Mouse (Mus musculus): ENCODE data around the gene 4931422A03Rik.
A peak's percentile ranks its signal among the peaks of the same experiment; 100 is the strongest.

The 4931422A03Rik gene

DNA sequence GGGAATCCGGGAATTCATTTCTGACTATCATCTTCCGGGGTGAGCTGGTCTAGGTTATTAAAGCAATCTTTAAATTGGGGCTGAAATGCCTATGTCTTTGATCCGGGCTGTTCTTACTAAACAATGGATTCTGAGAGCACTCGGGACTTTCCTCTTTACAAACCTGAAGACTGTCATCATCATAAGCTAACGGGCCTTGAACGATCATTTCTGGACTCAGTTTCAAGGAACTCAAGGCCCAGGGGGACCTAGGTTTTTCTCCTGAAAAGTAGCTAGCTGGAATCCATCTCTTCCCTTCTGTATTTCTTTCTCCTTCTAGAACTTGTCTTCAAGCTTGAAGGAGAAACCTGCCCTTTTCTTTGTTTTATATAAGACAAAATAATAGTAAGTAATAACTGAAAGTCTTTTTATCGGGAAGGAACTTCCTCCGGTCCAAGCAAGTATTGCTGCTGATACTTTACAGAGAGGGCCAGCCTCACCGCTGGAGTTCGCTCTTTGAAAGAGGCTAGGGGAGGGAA lies 59.2 kb downstream of the 4931422A03Rik start:
- DNase-seq, result no peak

DNA sequence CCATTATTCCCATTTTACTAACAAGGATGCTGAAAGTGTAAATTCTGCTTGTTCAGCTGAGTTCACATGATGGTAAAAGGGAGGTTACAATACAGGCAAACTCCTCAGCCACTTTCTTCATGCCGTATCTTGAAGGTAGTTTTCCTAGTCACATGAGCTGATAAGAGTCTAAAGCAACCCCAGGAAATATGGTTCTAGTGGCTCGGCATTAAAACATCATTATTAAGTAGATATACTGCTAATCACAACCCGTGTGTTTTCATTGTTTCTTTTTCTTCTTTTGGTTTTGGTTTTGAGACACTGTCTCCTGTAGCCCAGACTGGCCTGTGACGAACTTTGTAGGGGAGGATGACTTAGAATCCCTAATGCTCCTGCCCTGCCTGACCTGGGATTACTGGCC lies 60.0 kb downstream of the 4931422A03Rik start:
- DNase-seq, result no peak

DNA sequence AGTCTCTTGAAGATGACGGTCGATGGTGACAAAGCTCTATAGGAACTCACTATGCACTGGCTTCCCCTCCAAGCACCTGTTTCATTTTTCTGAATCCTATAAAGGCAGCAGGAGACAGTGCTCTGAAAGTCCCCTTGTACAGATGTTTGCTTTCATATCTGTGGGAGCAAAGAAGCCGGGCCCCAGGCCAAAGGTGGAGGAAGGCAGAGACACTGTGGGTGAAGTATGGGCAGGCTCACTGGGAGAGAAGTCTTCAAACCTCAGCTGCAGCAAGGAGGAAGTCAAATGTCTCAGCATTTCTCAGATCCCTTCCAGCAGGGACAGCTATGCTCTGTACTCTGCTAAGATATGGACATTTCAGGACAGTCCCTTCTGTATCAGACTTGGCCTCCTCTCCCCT lies 62.8 kb downstream of the 4931422A03Rik start:
- no peak for DNase-seq

DNA sequence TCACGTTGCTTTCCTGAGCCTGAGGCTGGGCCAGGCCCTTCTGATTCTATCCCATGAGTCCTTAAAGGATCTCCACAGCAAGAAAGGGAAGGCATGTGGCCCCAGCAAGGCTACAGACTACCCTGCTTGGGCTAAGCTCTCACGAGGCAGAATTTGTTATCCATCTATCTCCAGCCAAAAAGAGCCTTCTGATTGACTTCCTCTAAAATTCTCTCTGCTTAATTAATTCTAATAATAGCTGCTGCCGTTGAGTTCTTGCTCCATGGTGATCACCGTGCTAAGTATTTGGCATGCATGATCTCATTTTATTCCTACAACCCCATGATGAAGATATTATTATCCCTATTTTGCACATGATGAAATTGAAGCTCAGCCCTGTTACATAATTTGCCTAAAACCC lies 65.8 kb downstream of the 4931422A03Rik start:
- no peak for DNase-seq

DNA sequence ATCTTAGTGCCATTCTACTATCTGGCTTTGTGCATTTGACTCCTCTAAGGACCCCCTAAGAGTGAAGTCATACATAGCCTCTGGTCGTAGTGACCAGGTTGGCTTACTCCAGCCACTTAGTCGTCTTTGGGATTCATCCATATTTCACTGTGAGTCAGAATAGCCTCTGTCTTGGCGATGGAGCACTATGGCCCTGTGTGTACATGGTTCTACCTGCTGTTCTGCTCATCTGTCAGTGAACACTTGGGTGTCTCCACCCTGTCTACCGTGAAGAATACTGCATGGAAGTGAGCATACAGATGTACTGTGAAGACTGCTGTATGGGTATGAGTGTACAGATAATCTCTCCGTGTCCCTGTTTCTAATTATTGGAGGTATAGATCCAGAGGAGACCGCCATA lies 68.6 kb downstream of the 4931422A03Rik start:
- no peak for DNase-seq

DNA sequence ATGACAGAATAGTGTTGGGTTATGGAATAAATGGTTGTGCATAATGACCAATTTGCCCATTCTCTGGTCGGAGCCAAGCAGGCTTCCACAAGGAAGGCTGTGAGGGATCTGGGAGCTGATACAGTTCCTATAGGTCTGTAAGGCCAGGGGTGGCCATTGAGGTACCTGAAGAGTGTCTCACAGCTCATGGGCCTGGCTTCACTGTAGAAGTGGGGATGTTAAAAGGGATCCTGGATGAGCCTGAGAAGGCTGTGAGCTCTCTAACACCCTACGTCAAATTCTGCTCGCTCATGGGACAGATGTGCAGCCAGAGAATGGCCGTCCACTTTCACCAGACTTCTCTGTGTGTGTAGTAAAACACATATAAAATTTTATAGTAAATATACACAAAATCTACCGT lies 69.1 kb downstream of the 4931422A03Rik start:
- DNase-seq, result no peak

DNA sequence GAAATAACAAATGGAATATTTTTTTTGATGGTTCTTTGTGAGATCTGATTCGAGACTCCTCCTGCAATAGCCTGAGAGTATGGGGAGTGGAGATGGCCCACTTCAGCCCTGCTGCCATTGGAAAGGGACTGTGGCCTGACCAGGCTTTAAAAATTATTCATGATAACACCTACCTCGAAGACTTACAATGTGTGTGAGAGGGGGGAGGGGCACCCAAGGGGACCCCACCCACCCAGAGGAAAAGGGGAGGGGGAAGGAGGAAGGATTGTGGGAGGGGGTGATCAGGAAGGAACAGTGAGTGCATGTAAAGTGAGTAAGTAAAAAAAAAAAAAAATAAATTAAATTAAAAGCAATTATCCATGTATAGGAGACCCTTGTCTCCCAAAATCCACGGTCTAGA lies 69.5 kb downstream of the 4931422A03Rik start:
- no peak for DNase-seq

DNA sequence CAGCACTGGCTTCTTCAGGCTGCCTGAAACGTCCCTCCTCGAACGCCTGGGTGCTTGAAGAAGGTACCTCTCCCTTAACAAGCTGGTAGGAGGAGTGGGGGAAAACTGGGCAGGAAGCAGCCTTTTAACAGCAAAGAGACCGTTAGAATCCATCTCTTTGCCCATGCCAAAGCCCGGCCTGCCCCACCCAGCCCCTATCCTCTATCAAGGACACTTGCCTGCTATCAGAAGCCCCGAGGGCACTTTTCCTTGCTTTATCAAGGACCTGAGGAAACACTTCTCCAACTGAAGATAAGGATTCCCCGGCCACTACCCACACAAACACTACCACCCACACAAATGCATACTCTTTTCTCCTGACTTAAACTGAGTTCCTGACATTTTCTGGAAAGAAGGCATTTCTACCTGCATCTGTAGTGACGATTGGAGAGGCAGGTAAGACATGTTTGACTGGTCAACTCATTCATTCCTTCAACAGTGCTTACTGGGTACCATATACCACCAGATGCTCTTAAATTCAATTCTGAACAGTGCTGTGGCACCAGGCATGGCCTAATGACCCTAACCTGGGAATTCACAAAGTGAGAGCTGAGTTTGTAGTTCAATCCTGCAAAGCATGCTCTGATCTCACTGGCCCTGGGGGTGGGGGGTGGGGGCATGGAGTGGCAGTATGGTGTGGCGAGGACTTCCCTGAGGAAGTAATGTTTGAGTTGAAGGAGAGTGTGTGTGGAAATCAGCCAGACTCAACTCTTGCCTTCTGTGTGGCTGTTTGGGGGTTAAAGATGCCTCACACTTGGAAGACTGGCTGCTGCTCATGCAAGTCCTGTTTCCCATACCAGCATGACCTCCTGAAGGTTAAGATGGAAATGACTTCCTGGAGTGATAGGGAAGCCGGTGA lies 70.3 kb downstream of the 4931422A03Rik start, which contains the start of gene Lmo2:
Lmo2 (plus strand) TSS at position 338 of the 898 bp plus-strand sequence.
- DNase-seq, result no peak

DNA sequence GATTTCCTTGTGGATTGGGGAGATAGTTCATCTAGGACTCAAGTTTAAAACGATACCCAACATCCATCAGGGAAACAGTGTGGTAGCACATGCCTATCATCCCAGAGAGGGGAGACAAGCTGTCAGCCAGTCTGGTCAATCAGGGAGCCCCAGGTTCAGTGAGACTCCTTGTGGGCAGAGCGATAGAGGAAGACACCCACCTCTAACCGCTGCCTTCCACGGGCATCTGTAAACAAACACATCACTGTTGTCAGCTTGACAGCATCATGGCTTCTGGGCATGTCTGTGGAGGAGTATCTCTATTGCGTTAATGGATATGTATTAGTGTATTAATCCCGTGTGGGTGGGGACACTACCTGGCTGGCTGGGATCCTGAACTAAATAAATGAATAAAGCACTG lies 71.3 kb downstream of the 4931422A03Rik start:
- no peak for DNase-seq

DNA sequence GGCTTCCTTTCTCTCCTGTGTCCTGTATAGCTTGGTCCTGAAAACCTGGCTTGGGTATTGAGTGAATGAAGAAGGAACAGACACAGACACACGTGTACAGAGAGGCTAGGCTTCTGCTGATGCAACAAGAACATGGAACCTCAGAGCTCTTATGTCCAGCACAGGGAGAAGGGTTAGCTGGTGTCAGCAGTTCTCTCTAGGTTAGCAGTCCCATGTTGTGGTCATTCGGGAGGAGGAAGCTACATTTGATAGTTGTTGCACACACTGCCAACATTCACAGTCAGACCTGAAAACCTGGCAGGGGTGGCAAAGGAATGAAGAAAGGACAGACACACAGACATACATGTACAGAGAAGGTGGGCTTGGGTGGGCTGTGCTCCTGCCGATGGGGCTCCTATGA lies 72.4 kb downstream of the 4931422A03Rik start:
- no peak for DNase-seq

DNA sequence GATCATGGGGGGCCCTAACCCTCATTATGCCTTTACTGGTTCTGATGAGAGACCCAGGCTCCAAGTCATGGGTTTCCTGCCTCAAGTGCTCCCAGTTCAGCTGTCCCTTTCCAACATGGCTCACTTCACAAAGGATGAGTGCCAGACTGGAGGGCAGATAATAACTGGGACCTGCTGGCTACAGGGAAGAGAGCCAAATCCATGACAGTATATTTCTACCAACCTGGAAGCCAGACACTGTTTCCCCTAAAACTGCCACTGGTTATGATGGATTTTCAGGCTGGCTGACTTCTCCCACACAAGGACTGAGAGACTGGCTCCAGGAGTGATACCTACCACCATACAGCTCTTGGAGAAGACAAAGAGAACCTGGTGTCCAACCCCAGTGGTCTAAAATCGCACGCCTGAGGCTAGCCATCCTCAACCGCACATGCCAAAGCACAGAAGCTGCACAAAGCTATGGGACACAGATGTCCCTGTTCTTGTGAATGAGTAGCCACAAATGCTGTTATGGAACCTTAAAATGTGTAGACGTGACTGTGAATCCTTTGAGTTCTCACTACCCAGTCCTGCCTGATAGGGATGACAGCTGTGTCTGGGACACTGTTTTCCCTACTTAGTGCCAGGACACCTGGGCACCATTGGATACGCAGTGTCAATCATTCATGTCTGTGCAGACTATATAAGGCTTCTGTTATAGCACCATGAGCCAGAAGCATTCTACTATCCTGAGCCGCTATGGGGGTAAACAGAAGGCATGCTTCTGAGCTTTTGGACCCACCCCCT lies 74.9 kb downstream of the 4931422A03Rik start:
- no peak for DNase-seq

DNA sequence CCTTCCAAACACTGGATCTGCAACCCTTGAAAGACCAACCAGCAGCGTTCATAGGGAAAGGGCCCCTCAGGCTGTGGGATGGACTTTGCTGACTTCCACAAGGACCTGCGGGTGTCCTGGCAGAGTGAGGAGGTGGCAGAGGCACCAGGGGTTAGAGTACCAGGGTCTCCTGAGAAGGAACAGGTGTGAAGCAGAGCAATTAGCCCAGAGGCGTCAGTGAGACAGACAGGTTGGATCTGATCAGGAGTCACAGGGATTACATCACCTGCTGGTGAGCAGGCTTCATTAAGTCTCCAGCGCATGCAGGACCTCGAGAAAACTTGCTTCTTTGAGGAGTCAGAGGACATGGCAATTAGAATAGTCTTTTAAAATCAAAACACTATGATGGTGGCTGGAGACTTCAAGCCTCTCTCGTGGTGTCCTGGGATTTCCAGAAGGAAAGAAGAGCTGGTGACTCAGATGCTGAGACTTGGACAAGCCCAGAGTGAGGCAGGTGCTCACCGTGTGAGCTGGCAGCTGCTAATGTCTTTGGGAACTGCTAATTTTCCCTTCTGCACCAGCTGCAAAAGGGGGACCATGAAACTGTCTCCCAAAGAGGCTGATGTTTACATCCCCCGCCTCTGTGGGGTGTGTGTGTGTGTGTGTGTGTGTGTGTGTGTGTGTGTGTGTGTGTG lies 80.0 kb downstream of the 4931422A03Rik start:
- DNase-seq, result no peak

DNA sequence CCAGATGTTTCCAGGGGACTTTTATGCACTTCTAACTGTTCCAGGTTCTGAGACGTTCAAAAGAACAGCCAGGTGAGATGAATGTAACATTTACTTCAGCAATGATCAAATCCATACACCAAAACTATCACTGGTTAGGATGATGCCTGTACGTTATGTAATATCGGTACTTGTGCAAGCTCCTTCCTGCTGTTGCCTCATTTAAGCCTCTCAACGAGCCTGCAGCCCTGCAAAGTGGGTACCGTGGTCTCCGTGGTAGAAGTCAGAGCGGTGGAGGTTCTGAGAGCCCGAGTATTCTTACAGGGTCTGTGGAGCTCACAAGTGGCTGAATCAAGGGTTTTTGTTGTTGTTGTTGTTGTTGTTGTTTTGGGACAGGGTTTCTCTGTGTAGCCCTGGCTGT lies 81.3 kb downstream of the 4931422A03Rik start:
- DNase-seq, result no peak

DNA sequence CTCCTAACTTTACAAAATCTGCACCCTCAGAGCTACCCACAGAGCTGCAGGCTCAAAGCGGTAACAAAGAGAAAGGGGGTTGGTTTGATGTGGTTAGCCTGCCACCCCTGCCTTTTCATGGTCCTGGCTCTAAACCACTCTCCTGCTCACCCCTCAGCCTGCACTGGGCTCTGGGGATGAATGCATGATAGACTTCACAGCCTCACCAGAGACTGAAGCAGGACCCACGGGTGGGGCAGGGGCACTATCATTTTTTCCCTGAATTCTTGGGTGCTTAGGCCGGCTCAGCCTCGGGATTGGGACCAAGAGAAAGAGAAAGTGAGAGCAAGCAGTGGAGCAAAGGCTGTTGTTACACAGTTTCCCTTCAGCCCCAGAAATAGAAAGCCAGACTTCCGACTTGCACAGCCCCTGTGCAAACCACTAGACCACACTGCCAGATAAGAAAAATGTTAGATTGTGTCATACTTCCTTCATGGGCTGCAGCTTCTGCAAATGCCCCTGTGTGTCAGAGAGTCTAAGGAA lies 82.5 kb downstream of the 4931422A03Rik start:
- peak; percentile 27 to 39 for DNase-seq

DNA sequence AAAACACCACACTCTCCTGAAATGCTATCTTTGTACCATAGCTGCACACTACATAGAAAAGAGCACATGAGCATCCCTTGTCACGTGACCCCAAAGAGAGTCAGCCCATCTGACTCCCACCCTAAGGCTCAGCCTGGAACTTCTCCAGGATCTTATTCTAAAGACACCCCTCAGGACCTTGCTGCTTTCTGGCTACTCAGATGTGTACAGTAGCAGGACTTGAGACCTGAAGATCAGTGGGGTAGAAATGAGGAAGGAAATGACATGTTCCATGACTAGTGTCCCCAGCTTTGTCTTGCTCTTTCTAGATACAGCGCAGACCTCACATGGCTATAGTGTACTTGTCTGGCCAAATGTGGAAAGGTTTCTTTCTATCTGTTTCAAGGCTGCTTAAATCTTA lies 83.3 kb downstream of the 4931422A03Rik start:
- peak in 1 of 2 experiments; percentile 22 for DNase-seq

DNA sequence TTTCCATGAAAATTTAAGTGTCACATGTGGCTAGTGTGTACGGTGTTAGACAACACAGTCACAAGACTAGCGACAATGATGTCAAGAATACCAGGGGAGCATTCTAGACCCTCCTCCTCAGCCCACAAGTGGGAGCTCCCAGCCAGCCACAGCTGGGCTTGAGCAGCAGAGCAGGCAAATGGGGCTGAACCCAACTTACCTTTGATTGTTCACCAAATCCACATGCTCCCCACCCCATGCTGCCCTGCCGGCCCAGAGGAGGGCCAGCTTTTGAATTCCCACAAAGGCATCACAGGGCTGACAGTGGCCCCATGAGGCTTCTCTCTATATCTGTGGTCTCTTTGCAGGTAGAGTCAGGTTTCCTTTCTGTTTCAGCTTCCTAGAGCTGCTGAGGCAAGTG lies 87.1 kb downstream of the 4931422A03Rik start:
- no peak for DNase-seq

DNA sequence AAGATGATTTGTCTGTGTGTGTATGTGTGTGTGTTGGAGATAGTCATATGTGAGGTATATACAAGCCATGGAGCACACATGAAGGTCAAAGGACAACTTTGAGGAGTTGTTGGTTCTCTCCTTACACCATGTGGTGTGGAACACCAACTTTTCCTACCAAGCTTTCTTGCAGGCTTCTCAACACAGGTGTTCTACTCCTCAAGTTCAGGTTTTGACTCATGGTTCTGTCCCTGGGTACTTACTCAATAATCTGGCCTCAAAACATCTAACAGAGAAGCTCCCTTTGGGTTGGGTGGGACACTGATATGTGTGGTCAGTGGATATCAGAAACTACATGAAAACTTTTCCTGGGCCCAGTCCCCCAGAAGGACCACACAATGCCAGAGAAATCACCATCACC lies 89.2 kb downstream of the 4931422A03Rik start:
- no peak for DNase-seq

DNA sequence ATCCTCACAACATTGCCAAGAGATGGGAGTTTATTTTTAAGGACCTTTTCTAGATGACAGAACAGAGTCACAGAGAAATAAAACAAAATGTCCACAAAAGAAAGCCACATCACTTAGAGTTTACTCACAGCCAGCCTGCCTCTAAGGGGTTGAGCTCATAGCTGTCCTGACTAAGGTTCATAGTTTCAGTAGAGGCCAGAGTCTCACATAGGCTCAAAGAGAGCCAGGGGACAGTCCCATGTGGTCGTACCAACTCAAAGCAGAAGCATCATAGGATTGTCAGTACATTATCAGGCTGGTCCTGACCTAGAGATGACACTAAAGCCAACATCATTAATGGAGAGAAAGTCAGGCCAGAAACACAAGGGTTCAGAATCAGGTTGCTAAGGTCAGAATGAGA lies 89.6 kb downstream of the 4931422A03Rik start:
- no peak for DNase-seq

DNA sequence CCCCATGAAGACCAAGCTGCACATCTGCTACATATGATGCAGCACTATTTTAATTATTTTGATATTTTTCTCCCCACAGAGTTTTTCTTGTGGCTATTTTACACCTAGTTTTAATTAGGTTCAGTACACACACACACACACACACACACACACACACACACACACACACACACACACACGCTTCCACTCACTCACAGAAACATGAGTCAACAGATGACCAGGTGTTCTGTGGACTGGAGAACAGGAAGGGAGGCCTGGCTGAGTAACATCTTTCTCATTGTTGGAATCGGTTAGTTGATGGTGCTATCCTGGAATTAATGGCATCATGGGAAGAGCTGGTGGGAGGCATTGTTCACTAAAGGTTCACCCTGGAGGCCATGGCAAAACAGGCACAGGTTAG lies 90.5 kb downstream of the 4931422A03Rik start:
- no peak for DNase-seq

DNA sequence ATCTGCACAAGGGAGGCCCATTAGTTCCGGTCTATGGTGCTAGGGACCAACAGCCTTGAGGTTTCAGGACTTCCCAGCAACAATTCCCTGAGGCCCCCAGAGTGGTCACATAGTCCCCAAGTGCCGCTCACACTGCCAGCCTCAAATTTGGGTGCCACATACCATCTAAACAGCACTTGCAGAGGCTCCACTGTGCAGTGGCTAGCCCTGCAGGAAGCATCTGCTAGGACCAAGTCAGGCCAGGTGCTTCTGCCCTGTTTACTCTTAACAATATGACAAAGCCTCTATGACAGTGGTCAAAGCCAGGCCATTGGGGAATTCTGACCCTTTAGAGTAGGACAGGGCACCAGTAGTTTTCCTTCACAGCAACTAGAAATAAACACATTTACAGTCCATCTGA lies 91.5 kb downstream of the 4931422A03Rik start:
- no peak for DNase-seq

DNA sequence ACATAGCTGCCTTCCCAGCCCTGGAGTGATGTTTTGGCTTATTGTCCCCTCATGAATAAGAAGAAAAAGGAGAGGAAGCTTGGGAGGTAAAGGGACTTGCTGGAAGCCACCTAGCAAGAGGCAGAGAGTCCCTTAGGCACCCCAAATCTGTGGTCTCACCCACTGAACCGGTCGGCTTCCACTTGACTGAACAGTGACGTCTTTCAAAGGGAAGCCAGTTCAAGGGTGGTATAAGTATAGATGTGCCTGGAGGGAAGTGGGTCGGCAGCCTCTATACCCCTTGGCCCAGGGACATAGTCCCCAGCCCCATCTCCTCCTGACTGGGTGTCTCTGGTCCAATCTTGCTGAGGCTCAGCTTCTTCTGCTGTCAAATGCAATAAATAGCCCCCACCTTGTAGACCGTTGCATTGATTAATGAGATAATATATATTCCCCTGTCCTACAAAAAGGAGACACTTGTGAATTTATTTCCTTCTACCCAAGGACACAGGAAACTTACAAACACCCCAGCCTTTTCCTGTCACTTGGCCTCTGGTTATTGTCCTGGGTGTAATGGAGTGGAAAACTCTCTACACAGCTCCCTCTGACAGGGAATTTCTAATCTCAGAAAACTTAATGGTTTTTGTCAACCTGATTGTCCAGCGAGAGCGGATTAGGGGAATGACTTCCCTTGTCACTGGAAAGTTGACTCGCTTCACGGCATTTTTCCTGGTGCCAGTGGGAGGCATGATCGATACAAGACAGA lies 92.3 kb downstream of the 4931422A03Rik start:
- peak in 1 of 2 experiments; percentile 18 for DNase-seq

DNA sequence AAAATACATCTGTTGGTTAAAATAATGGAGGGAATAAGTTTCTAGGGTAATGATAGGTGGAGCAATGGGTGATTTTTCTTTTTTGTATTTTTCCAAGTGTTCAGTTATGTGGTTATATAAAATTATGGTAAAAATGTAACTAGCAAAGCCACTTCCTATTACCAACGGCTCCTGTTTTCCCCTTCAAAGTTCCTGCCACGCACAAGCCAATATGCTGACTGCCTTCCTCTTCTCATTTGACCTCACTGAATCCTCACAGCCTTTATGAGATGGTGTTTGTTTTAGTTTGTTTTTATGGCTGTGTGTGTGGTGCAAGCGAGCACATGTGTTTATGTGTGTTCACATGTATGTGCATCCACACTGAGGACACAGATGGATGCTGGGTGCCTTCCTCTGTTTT lies 93.5 kb downstream of the 4931422A03Rik start:
- no peak for DNase-seq
